Mouse (Mus musculus) forebrain, embryonic 16.5 days (tissue): ENCODE results near the gene 1700056E22Rik. TPM values are rescaled to one million over a fixed set of nuclear protein-coding genes. Genes with fewer than 3 reads are reported as not detected.

ENCODE experiments used
- ATAC-seq: fragments of 200-750 bp; cut with Nextera tagmentation; 2 replicates; pipeline ENCODE4 v1.8.0; 2017; ENCODE audit warnings: mild to moderate bottlenecking, moderate library complexity
- H3K27ac ChIP-seq: fragments of 300-500 bp; sonication (generic); 2 replicates; pipeline ENCODE4 v1.5.1; 2014; ENCODE audit warnings: low read length, control low read depth
- H3K27me3 ChIP-seq: fragments of 300-500 bp; sonication (generic); replicated peaks from 2 replicates; pipeline ENCODE4 v1.6.1; 2014; ENCODE audit warnings: low read length; ENCODE audit not compliant: control insufficient read depth, insufficient read depth
- H3K36me3 ChIP-seq: fragments of 300-500 bp; sonication (generic); 2 replicates; pipeline ENCODE4 v1.6.1; 2014; ENCODE audit not compliant: control insufficient read depth, insufficient read depth
- H3K4me1 ChIP-seq: fragments of 300-500 bp; sonication (generic); replicated peaks from 2 replicates; pipeline ENCODE4 v1.6.1; 2014; ENCODE audit warnings: low read length; ENCODE audit not compliant: control insufficient read depth, insufficient read depth
- H3K4me2 ChIP-seq: fragments of 300-500 bp; sonication (generic); 2 replicates; pipeline ENCODE4 v1.6.1; 2014; ENCODE audit warnings: mild to moderate bottlenecking, low read length, control low read depth
- H3K4me3 ChIP-seq: fragments of 300-500 bp; sonication (generic); replicated peaks from 2 replicates; pipeline ENCODE4 v1.5.1; 2014; ENCODE audit warnings: mild to moderate bottlenecking, low read length, control low read depth
- H3K9ac ChIP-seq: fragments of 300-500 bp; sonication (generic); replicated peaks from 2 replicates; pipeline ENCODE4 v1.6.1; 2014; ENCODE audit warnings: low read depth, low read length, control low read depth
- H3K9me3 ChIP-seq: fragments of 300-500 bp; sonication (generic); 2 replicates; pipeline ENCODE4 v1.6.1; 2016; ENCODE audit warnings: low read length; ENCODE audit not compliant: control insufficient read depth
- WGBS: fragments of 180-500 bp; shearing (Covaris S2); extraction: QIAGEN DNeasy Blood & Tissue Kit; methylation state at CpG from one replicate; pipeline ENCODE4 v1.1.7; 2014; 5-methylcytosine and 5-hydroxymethylcytosine counted together
- polyA plus RNA-seq: library from polyadenylated mRNA; unstranded; fragments of >200 nt; fragmentation: Nextera tagmentation; extraction: Ambion mirVana; gene quantifications from 2 replicates; pipeline ENCODE4 v1.2.1, GENCODE M21; 2015

The 1700056E22Rik gene
- polyA plus RNA-seq: 0.35 and 0.73 TPM in 2 replicates

GRCm38 (mm10) chr1:184034011-184034557 is at the start of gene 1700056E22Rik:
Gene 1700056E22Rik, minus strand, starts transcription at chr1:184034301.
- H3K9ac ChIP-seq: peak within 1 kb of the TSS; percentile 80
- H3K36me3 ChIP-seq: no peaks in the 10 kb centered on the region
- H3K4me1 ChIP-seq: peaks cover 23% of the 10 kb centered on the region
- no peaks in the 10 kb centered on the region for H3K9me3 ChIP-seq
- H3K27me3 ChIP-seq: no peaks in the 10 kb centered on the region
- WGBS: under 1% methylated on average over 38 of the region's 38 CpGs
- H3K27ac ChIP-seq: peak within 1 kb of the TSS; percentile 88
- peak within 1 kb of the TSS; percentile 72 for H3K4me3 ChIP-seq
- ATAC-seq: peak; percentile 98
- H3K4me2 ChIP-seq: peak within 1 kb of the TSS; percentile 91

GRCm38 (mm10) chr1:184083166-184083565 is 49.1 kb upstream of the 1700056E22Rik start:
- WGBS: 93% methylated on average over 7 of the region's 7 CpGs
- H3K27ac ChIP-seq: no peak overlapping the region
- no peak overlapping the region for H3K4me2 ChIP-seq
- no peaks in the 10 kb centered on the region for H3K36me3 ChIP-seq
- H3K9ac ChIP-seq: no peak overlapping the region
- H3K4me1 ChIP-seq: no peaks in the 10 kb centered on the region
- H3K9me3 ChIP-seq: no peaks in the 10 kb centered on the region
- H3K4me3 ChIP-seq: no peak overlapping the region
- H3K27me3 ChIP-seq: no peaks in the 10 kb centered on the region; the same call in 1 of the 2 replicates
- ATAC-seq: no peak

DNA sequence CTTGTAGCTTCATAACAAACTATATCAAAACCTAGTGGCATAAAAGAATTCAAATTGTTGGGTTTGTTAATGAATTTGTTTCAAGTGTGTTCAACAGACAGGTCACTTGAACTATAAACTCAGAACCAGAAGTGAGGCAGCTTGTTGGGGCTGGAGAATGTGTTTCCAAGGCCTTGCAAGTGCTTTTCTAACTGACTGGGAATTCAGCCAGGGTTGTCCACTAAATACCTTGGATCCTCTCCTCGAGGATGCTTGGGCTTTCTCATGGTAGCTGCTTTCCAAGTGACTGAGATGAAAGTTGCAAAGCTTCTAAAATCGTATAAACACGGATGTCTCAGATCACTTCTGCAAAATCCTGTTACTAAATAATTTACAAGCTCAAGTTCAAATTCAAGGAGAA is 48.6 kb upstream of the 1700056E22Rik start:
- H3K27me3 ChIP-seq: no peaks in the 10 kb centered on the region; the same call in 1 of the 2 replicates
- no peaks in the 10 kb centered on the region for H3K4me1 ChIP-seq
- no peak overlapping the region for H3K27ac ChIP-seq
- no peak for ATAC-seq
- no peak overlapping the region for H3K4me2 ChIP-seq
- H3K9me3 ChIP-seq: no peaks in the 10 kb centered on the region
- 76% methylated on average over 3 of the region's 3 CpGs for WGBS
- H3K9ac ChIP-seq: no peak overlapping the region
- no peaks in the 10 kb centered on the region for H3K36me3 ChIP-seq
- no peak overlapping the region for H3K4me3 ChIP-seq

DNA sequence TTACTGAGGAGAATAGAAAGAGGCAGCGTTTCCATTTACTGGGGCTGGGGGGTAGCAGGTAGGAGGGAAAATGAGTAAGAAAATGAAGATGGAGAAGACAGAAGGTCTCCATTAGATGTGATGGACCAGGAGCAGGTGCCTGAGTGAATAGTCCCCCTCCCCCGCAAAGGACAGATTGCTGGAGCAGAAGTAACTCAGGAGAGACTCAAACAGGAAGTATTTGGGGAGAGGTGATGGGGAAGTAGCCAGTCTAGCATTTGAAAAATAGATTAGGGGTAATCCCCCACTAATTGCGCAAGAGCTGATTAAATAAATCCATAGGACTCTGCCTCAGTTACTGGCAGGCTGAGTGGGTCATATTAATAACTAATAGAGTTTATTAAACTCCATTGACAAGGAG is 45.2 kb upstream of the 1700056E22Rik start:
- no peak for ATAC-seq
- Histone ChIP-seq H3K27me3 (no peaks in the 10 kb centered on the region; the same call in 1 of the 2 replicates), H3K4me3 (no peak overlapping the region), H3K4me1 (no peaks in the 10 kb centered on the region), H3K9me3 (no peaks in the 10 kb centered on the region), H3K36me3 (no peaks in the 10 kb centered on the region), H3K27ac (no peak overlapping the region), H3K9ac (no peak overlapping the region), H3K4me2 (no peak overlapping the region)
- 98% methylated on average over 3 of the region's 3 CpGs for WGBS

DNA sequence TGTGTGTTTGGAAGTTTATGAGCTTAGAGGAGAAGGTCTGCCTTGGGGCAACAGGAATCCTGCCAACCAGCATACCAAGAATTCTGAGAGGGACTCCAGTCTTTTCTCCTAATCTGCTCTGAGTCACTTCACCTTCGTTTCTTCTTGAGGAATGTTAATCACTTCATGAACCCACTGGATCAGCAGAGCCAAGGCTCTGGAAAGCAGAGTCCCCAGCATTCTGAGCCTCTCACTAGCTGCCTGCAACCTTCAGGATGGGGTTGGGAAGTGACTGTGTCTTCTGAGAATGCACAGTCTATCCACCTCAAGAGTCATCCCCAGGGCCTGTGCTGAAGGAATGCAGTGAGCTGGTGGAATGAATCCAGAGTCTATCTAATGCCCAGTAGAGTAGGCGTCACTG is 42.7 kb upstream of the 1700056E22Rik start:
- WGBS: 54% methylated on average over 2 of the region's 2 CpGs
- H3K4me1 ChIP-seq: no peaks in the 10 kb centered on the region

GRCm38 (mm10) chr1:184076065-184076464 is 42.0 kb upstream of the 1700056E22Rik start:
- 67% methylated on average over 6 of the region's 6 CpGs for WGBS
- H3K36me3 ChIP-seq: no peaks in the 10 kb centered on the region
- no peaks in the 10 kb centered on the region for H3K9me3 ChIP-seq

More for the DNA sequence above, 42.7 kb upstream of the 1700056E22Rik start:
- no peak overlapping the region for H3K4me2 ChIP-seq
- no peaks in the 10 kb centered on the region for H3K9me3 ChIP-seq
- no peak overlapping the region for H3K4me3 ChIP-seq
- no peak for ATAC-seq
- H3K9ac ChIP-seq: no peak overlapping the region
- no peaks in the 10 kb centered on the region; the same call in 1 of the 2 replicates for H3K27me3 ChIP-seq
- H3K36me3 ChIP-seq: no peaks in the 10 kb centered on the region
- no peak overlapping the region for H3K27ac ChIP-seq

GRCm38 (mm10) chr1:184068971-184069370 is 34.9 kb upstream of the 1700056E22Rik start:
- Histone ChIP-seq H3K4me3 (no peak overlapping the region), H3K27ac (no peak overlapping the region), H3K9me3 (no peaks in the 10 kb centered on the region), H3K4me1 (peaks cover 19% of the 10 kb centered on the region), H3K36me3 (no peaks in the 10 kb centered on the region), H3K9ac (no peak overlapping the region), H3K27me3 (no peaks in the 10 kb centered on the region), H3K4me2 (no peak overlapping the region)
- 98% methylated on average over 12 of the region's 12 CpGs for WGBS
- no peak for ATAC-seq

More at GRCm38 (mm10) chr1:184076065-184076464, 42.0 kb upstream of the 1700056E22Rik start:
- Histone ChIP-seq H3K27ac (no peak overlapping the region), H3K4me1 (no peaks in the 10 kb centered on the region), H3K4me2 (no peak overlapping the region), H3K9ac (no peak overlapping the region), H3K4me3 (no peak overlapping the region), H3K27me3 (no peaks in the 10 kb centered on the region; the same call in 1 of the 2 replicates)
- ATAC-seq: no peak

GRCm38 (mm10) chr1:184067704-184068558 is 33.8 kb upstream of the 1700056E22Rik start:
- peaks cover 19% of the 10 kb centered on the region for H3K4me1 ChIP-seq
- no peak overlapping the region for H3K27ac ChIP-seq

GRCm38 (mm10) chr1:184066460-184067287 is 32.6 kb upstream of the 1700056E22Rik start:
- 22% methylated on average over 11 of the region's 11 CpGs for WGBS
- peak overlapping the region; percentile 20; the same call in 1 of the 2 replicates for H3K4me2 ChIP-seq
- no peak overlapping the region for H3K9ac ChIP-seq
- H3K9me3 ChIP-seq: no peaks in the 10 kb centered on the region
- peaks cover 19% of the 10 kb centered on the region for H3K4me1 ChIP-seq
- H3K27ac ChIP-seq: peak overlapping the region; percentile 78
- ATAC-seq: peak; percentile 78
- no peak overlapping the region for H3K4me3 ChIP-seq
- H3K36me3 ChIP-seq: no peaks in the 10 kb centered on the region
- H3K27me3 ChIP-seq: no peaks in the 10 kb centered on the region

More at GRCm38 (mm10) chr1:184067704-184068558, 33.8 kb upstream of the 1700056E22Rik start:
- H3K4me2 ChIP-seq: no peak overlapping the region
- H3K27me3 ChIP-seq: no peaks in the 10 kb centered on the region
- H3K9me3 ChIP-seq: no peaks in the 10 kb centered on the region
- no peak for ATAC-seq
- H3K4me3 ChIP-seq: no peak overlapping the region
- 90% methylated on average over 18 of the region's 18 CpGs for WGBS
- H3K9ac ChIP-seq: no peak overlapping the region
- no peaks in the 10 kb centered on the region for H3K36me3 ChIP-seq
